Mouse (Mus musculus) MEL (cell line): ENCODE results near the gene Cacna1i.

ENCODE experiments used
- CHD1 ChIP-seq: IDR thresholded peaks from 2 replicates; pipeline ENCODE4 v1.6.1; 2012; ENCODE audit warnings: low read depth, mild to moderate bottlenecking, inconsistent platforms, low read length, improper control_type of control experiment
- CTCF ChIP-seq, 3 experiments: IDR thresholded peaks in 2 of 3; conservative IDR thresholded peaks in 1 of 3; 2 replicates each; pipeline ENCODE4 v1.5.1; 2011 to 2012; ENCODE audit warnings: low read length in 3 of 3, low read depth in 2 of 3, mild to moderate bottlenecking in 2 of 3, improper control_type of control experiment in 1 of 3, inconsistent platforms in 1 of 3, mixed read lengths in 1 of 3, moderate library complexity in 1 of 3; ENCODE audit not compliant: control insufficient read depth in 1 of 3, insufficient read depth in 1 of 3, poor library complexity in 1 of 3, severe bottlenecking in 1 of 3
- GABPA ChIP-seq: IDR thresholded peaks from 2 replicates; pipeline ENCODE4 v1.6.1; 2012; ENCODE audit warnings: low read depth, mild to moderate bottlenecking, inconsistent platforms, low read length, improper control_type of control experiment, moderate library complexity
- GATA1 ChIP-seq: IDR thresholded peaks from 2 replicates; pipeline ENCODE4 v1.6.1; 2011; ENCODE audit warnings: low read depth, low read length, improper control_type of control experiment
- KAT2A ChIP-seq: conservative IDR thresholded peaks from 2 replicates; pipeline ENCODE4 v1.6.1; 2012; ENCODE audit warnings: low read depth, low read length, improper control_type of control experiment, inconsistent platforms
- MAFK ChIP-seq: IDR thresholded peaks from 2 replicates; pipeline ENCODE4 v1.6.1; 2011; ENCODE audit warnings: low read depth, mild to moderate bottlenecking, low read length, improper control_type of control experiment, borderline replicate concordance
- MEF2A ChIP-seq: IDR thresholded peaks from 2 replicates; pipeline ENCODE4 v1.6.1; 2014; ENCODE audit warnings: low read depth, mild to moderate bottlenecking, inconsistent platforms, low read length, improper control_type of control experiment; ENCODE audit not compliant: poor library complexity, insufficient replicate concordance, severe bottlenecking; ENCODE audit errors: extremely low read depth
- MXI1 ChIP-seq: IDR thresholded peaks from 2 replicates; pipeline ENCODE4 v1.6.1; 2011; ENCODE audit warnings: mild to moderate bottlenecking, low read depth, low read length, improper control_type of control experiment
- POLR2A ChIP-seq, 2 experiments: IDR thresholded peaks; 2 replicates each; pipeline ENCODE4 v1.6.1; 2011 to 2012; ENCODE audit warnings: low read length in 2 of 2, mild to moderate bottlenecking in 2 of 2, control low read depth in 1 of 2, improper control_type of control experiment in 1 of 2, low read depth in 1 of 2, moderate library complexity in 1 of 2; ENCODE audit not compliant: control insufficient read depth in 1 of 2, insufficient read depth in 1 of 2, poor library complexity in 1 of 2
- SMC3 ChIP-seq: IDR thresholded peaks from 2 replicates; pipeline ENCODE4 v1.6.1; 2011; ENCODE audit warnings: low read depth, low read length, improper control_type of control experiment
- TCF12 ChIP-seq: IDR thresholded peaks from 2 replicates; pipeline ENCODE4 v1.6.1; 2014; ENCODE audit warnings: low read depth, mild to moderate bottlenecking, inconsistent platforms, low read length, improper control_type of control experiment, moderate library complexity
- USF1 ChIP-seq: IDR thresholded peaks from 2 replicates; pipeline ENCODE4 v1.6.1; 2014; ENCODE audit warnings: low read depth, mild to moderate bottlenecking, inconsistent platforms, low read length, improper control_type of control experiment, moderate library complexity
- ZMIZ1 ChIP-seq: IDR thresholded peaks from 2 replicates; pipeline ENCODE4 v1.6.1; 2012; ENCODE audit warnings: low read depth, mild to moderate bottlenecking, inconsistent platforms, low read length, improper control_type of control experiment, moderate library complexity

DNA sequence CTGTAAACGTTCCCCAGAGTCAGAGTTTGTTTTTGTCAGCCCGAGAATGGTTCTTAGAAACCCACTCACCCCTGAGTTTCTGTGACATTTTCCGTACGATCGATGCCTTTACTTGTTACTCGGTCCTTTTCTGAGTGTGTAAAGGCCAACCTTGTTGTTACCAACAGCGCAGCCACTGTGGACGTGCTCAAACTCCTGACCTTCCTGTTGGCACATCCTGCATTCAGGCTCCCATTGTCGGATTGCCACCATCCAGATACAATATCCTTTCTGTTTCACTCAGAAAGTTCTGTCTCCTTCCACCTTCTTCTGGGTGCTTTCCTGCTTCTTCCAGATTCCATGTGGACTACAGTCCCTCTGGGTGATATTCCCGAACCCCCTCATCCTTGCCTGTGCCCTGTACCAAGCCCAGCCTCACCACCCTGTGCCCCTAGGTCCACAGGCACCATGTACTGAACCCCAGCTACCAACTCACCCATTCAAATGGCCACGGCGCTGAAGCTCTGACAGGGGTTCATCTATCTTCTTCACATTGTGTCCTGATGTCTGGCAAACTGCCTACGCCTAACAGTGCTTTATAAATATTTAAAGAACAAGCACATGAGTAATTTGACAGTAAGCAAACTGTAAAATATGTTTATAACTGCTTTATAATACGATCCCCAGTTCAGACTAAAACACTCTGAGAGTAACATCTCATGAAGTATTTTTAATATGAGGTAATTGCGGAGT is 159.1 kb downstream of the Cacna1i start:
- TF ChIP-seq CTCF (IDR thresholded peaks at IDR 0.05 in 2 of 3, conservative IDR thresholded peaks at IDR 0.05 in 1 of 3; ENCODE audit: control insufficient read depth in 1 of 3, insufficient read depth in 1 of 3, low read depth in 2 of 3, low read length in 3 of 3, poor library complexity in 1 of 3, severe bottlenecking in 1 of 3), result no peak
- TF ChIP-seq TCF12, result no peak
- no peak for TF ChIP-seq GABPA
- TF ChIP-seq MXI1, result no peak
- no peak for TF ChIP-seq KAT2A
- no peak for TF ChIP-seq ZMIZ1
- no peak for TF ChIP-seq SMC3
- no peak for TF ChIP-seq MEF2A
- TF ChIP-seq MAFK, result no peak
- TF ChIP-seq GATA1, result no peak
- TF ChIP-seq POLR2A (IDR thresholded peaks at IDR 0.05; ENCODE audit: control insufficient read depth in 1 of 2, insufficient read depth in 1 of 2, low read depth in 1 of 2, low read length in 2 of 2, poor library complexity in 1 of 2), result no peak
- no peak for TF ChIP-seq CHD1
- TF ChIP-seq USF1, result no peak
